Comparison of ENCODE assay signal across 22 mouse cellular contexts in genomic region chr9:9124156-9124555, GRCm38 (mm10).
DNase-seq lines count a peak whose midpoint lies in the region; ATAC-seq lines count a peak whose summit lies in the region.
"Had no signal": no experiment of that assay in that cellular context is flagged by ENCODE, and none has a peak within 500 bp of the region (broad histone marks: within the 10 kb centered on the region; RNA-seq: fewer than 3 reads in every experiment).

No protein-coding gene starts in this region.

- H3K4me2 ChIP-seq in heart, embryonic 13.5 days: no peak overlapping the region
- H3K4me2 ChIP-seq in limb, embryonic 15.5 days: no peak overlapping the region
- H3K4me2 ChIP-seq in midbrain, embryonic 13.5 days (replicated peaks): no peak overlapping the region
- no peak overlapping the region for H3K4me2 ChIP-seq in hindbrain, embryonic 14.5 days (replicated peaks)
- H3K4me2 ChIP-seq: forebrain, embryonic 12.5 days; heart, embryonic 11.5 days; hindbrain, embryonic 12.5 days; liver, embryonic 13.5 days; lung, embryonic 15.5 days; midbrain, embryonic 12.5 days had no signal

- intact Hi-C loops in heart, postnatal 10 days (cut with DNase I): no loop called here

- DNase-seq in heart, postnatal 10 days: no peak
- DNase-seq in 3T3-L1 (ENCODE audit: low read depth, low spot score) (peak; percentile 84), adipocyte (ENCODE audit: low spot score) (peak; percentile 59)
- DNase-seq in hindbrain, embryonic 14.5 days (ENCODE audit: low spot score): no peak
- DNase-seq: adrenal gland, postnatal 14 days; cerebellum, adult 9-11 months; heart, postnatal 14 days; kidney, adult 18-20 months; kidney, postnatal 10 days; left cerebral cortex, postnatal 4 days; liver, embryonic 13.5 days; right cerebral cortex, postnatal 25 days; thymus, postnatal 14 days had no signal

- no peak overlapping the region for H3K4me3 ChIP-seq in heart, embryonic 13.5 days
- no peak overlapping the region for H3K4me3 ChIP-seq in limb, embryonic 15.5 days
- H3K4me3 ChIP-seq in midbrain, embryonic 13.5 days (replicated peaks): no peak overlapping the region
- H3K4me3 ChIP-seq in hindbrain, embryonic 14.5 days (replicated peaks; ENCODE audit: low read length): no peak overlapping the region
- H3K4me3 ChIP-seq: forebrain, embryonic 12.5 days; hindbrain, embryonic 12.5 days; liver, embryonic 13.5 days; lung, embryonic 15.5 days; midbrain, embryonic 12.5 days had no signal

- no peak overlapping the region for H3K9ac ChIP-seq in heart, embryonic 13.5 days
- H3K9ac ChIP-seq in limb, embryonic 15.5 days: no peak overlapping the region
- no peak overlapping the region for H3K9ac ChIP-seq in midbrain, embryonic 13.5 days (replicated peaks)
- H3K9ac ChIP-seq in hindbrain, embryonic 14.5 days: no peak overlapping the region
- H3K9ac ChIP-seq: forebrain, embryonic 12.5 days; hindbrain, embryonic 12.5 days; liver, embryonic 13.5 days; lung, embryonic 15.5 days; midbrain, embryonic 12.5 days had no signal

- ATAC-seq in heart, embryonic 13.5 days (ENCODE audit: extremely low read depth, insufficient number of reproducible peaks, low FRiP score, low TSS enrichment): no peak
- 0 out of 2 replicates have a peak, but pooled peaks have one; percentile 48 for ATAC-seq in limb, embryonic 15.5 days (ENCODE audit: insufficient number of reproducible peaks, low FRiP score, low TSS enrichment, low read depth)
- no peak for ATAC-seq in midbrain, embryonic 13.5 days
- no peak for ATAC-seq in hindbrain, embryonic 14.5 days (ENCODE audit: low FRiP score)
- ATAC-seq: activated CD4-positive, CD25-positive, alpha-beta regulatory T cell, adult 4 months had no signal

- 0 out of 2 replicates have a peak overlapping the region, but pooled peaks have one; percentile 4 for H3K27ac ChIP-seq in heart, embryonic 13.5 days (replicated peaks)
- H3K27ac ChIP-seq in limb, embryonic 15.5 days: peak overlapping the region; percentile 50
- H3K27ac ChIP-seq in midbrain, embryonic 13.5 days: no peak overlapping the region
- no peak overlapping the region for H3K27ac ChIP-seq in hindbrain, embryonic 14.5 days
- H3K27ac ChIP-seq: forebrain, embryonic 12.5 days; hindbrain, embryonic 12.5 days; liver, embryonic 13.5 days; lung, embryonic 15.5 days; midbrain, embryonic 12.5 days had no signal

- H3K4me1 ChIP-seq in heart, embryonic 13.5 days: peaks cover 19% of the 10 kb centered on the region
- H3K4me1 ChIP-seq in limb, embryonic 15.5 days: peaks cover 11% of the 10 kb centered on the region; the same call in 1 of the 2 replicates
- no peaks in the 10 kb centered on the region for H3K4me1 ChIP-seq in midbrain, embryonic 13.5 days (replicated peaks)
- H3K4me1 ChIP-seq in hindbrain, embryonic 14.5 days (replicated peaks; ENCODE audit: control insufficient read depth, insufficient read depth, low read length): 0 out of 2 replicates have a peak, but pooled peaks cover 3% of the 10 kb centered on the region
- H3K4me1 ChIP-seq: forebrain, embryonic 12.5 days; midbrain, embryonic 12.5 days had no signal

- no peaks in the 10 kb centered on the region for H3K27me3 ChIP-seq in heart, embryonic 13.5 days (replicated peaks)
- no peaks in the 10 kb centered on the region for H3K27me3 ChIP-seq in limb, embryonic 15.5 days
- H3K27me3 ChIP-seq in midbrain, embryonic 13.5 days: no peaks in the 10 kb centered on the region
- no peaks in the 10 kb centered on the region for H3K27me3 ChIP-seq in hindbrain, embryonic 14.5 days (ENCODE audit: control insufficient read depth, insufficient read depth, low read length)
- H3K27me3 ChIP-seq: forebrain, embryonic 12.5 days; hindbrain, embryonic 12.5 days; liver, embryonic 13.5 days; lung, embryonic 15.5 days; midbrain, embryonic 12.5 days had no signal

- no peaks in the 10 kb centered on the region for H3K36me3 ChIP-seq in heart, embryonic 13.5 days
- H3K36me3 ChIP-seq in limb, embryonic 15.5 days: no peaks in the 10 kb centered on the region
- H3K36me3 ChIP-seq in midbrain, embryonic 13.5 days: no peaks in the 10 kb centered on the region
- H3K36me3 ChIP-seq in hindbrain, embryonic 14.5 days (replicated peaks; ENCODE audit: control insufficient read depth, insufficient read depth): no peaks in the 10 kb centered on the region
- H3K36me3 ChIP-seq: forebrain, embryonic 12.5 days; hindbrain, embryonic 12.5 days; liver, embryonic 13.5 days; lung, embryonic 15.5 days; midbrain, embryonic 12.5 days had no signal

- no peaks in the 10 kb centered on the region for H3K9me3 ChIP-seq in heart, embryonic 13.5 days
- H3K9me3 ChIP-seq in limb, embryonic 15.5 days: no peaks in the 10 kb centered on the region
- H3K9me3 ChIP-seq in midbrain, embryonic 13.5 days: no peaks in the 10 kb centered on the region
- no peaks in the 10 kb centered on the region for H3K9me3 ChIP-seq in hindbrain, embryonic 14.5 days (ENCODE audit: control insufficient read depth, low read length)
- H3K9me3 ChIP-seq: forebrain, embryonic 12.5 days; hindbrain, embryonic 12.5 days; liver, embryonic 13.5 days; lung, embryonic 15.5 days; midbrain, embryonic 12.5 days had no signal

- WGBS in heart, embryonic 13.5 days: 62% methylated on average over 2 of the region's 2 CpGs
- whole genome bisulfite sequencing in limb, embryonic 15.5 days: 29% methylated on average over 2 of the region's 2 CpGs
- 95% methylated on average over 2 of the region's 2 CpGs for WGBS in midbrain, embryonic 13.5 days
- WGBS in hindbrain, embryonic 14.5 days: 76% methylated on average over 2 of the region's 2 CpGs

Comparison
In these comparisons a context has a peak if more than half of its experiments do, and no peak if none do; other contexts are left out.
1. H3K27ac ChIP-seq: peak in heart, embryonic 13.5 days (single experiment) and limb, embryonic 15.5 days (single experiment); none in midbrain, embryonic 13.5 days (single experiment) and hindbrain, embryonic 14.5 days (single experiment).
2. DNase-seq: peak in 3T3-L1 (single experiment) and adipocyte (single experiment); none in heart, postnatal 10 days (0 of 2) and hindbrain, embryonic 14.5 days (single experiment).